In the genomic region with DNA sequence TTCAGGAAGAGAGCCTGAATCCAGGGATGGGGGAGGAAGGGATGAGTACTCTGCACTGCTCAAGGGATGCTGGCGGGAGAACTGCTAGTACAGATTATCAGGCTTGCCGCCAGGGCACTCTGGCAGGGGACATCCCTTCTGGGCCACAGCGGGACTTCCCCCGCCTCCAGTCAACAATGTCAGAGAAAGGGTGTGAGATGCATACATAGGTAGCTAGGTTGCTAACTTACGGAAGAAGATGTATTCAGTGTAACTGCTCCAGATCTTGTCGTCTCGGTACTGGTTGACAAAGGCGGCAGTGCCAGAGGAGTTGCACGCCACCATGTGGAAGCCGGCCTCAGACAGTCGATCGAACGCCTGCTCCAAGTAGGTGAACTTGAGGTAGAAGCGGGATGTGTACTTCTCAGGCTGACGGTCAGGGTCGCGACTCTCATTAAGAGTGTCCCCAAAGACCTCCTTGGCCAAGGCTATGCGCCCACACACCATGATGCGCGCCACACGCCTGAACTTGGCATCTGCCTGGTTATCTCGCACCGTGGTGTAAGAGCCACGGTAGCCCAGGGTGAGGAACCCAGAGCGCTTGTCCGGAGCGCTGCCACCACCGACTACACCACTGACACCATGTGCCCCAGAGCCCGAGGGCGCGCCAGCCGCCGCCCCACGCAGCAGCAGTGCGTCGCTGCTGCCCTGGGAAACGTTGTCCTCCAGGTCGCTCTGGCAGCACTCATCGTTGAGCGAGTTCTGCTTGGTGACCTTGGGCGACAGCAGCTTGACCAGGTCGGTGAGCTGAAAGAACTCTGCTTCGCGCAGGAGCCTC, we compare ENCODE assay signal across 8 mouse cellular contexts. TPM values are rescaled to one million over a fixed set of nuclear protein-coding genes. Genes with fewer than 3 reads are reported as not detected.
DNase-seq lines count a peak whose midpoint lies in the region; ATAC-seq and TF ChIP-seq lines count a peak whose summit lies in the region.

No protein-coding gene starts in this region.

- no peak for TF ChIP-seq POLR2A in kidney, adult 2 months (IDR thresholded peaks at IDR 0.05; ENCODE audit: low read depth, low read length)

- no peaks in the 10 kb centered on the region for H3K9me3 ChIP-seq in midbrain, embryonic 15.5 days

- H3K4me2 ChIP-seq in midbrain, embryonic 15.5 days = peak overlapping the region; percentile 90

- ATAC-seq in midbrain, embryonic 15.5 days (replicated peaks) = peak; percentile 76
- ATAC-seq in erythroblast, adult 5-6 weeks (replicated peaks; ENCODE audit: low FRiP score, poor library complexity, severe bottlenecking) = no peak

- no peaks in the 10 kb centered on the region for H3K36me3 ChIP-seq in kidney, adult 2 months (ENCODE audit: control insufficient read depth, insufficient read depth, low read length)
- H3K36me3 ChIP-seq in midbrain, embryonic 15.5 days (replicated peaks) = no peaks in the 10 kb centered on the region

- WGBS in kidney, adult 2 months = 1% methylated on average over 44 of the region's 44 CpGs
- under 1% methylated on average over 44 of the region's 44 CpGs for WGBS in midbrain, embryonic 15.5 days

- DNase-seq in adrenal gland, adult (ENCODE audit: inconsistent age in 2 of 2, low spot score in 1 of 2) = peak; percentile 40 to 84
- no peak for DNase-seq in adrenal gland, postnatal 4 days (ENCODE audit: low spot score in 2 of 2)
- peak; percentile 70 for DNase-seq in embryo, embryonic 10 days (ENCODE audit: low spot score)
- peak; percentile 9 for DNase-seq in heart, adult 8-10 months (ENCODE audit: low spot score)
- peak; percentile 5 for DNase-seq in kidney, adult 2 months
- peak; percentile 72 for DNase-seq in left cerebral cortex, postnatal 4 days

- peak overlapping the region; percentile 39 for H3K4me3 ChIP-seq in kidney, adult 2 months (ENCODE audit: insufficient read depth, low read depth, low read length)
- H3K4me3 ChIP-seq in midbrain, embryonic 15.5 days = peak overlapping the region; percentile 70

- intact Hi-C loops in left cerebral cortex, postnatal 4 days (cut with DNase I) = loop anchor here (2.0 to 10.0 kb wide), 4 partner anchors 180 to 1216 kb away; no protein-coding TSS in a partner anchor

- H3K27me3 ChIP-seq in kidney, adult 2 months (replicated peaks; ENCODE audit: control insufficient read depth, insufficient read depth, low read length) = no peaks in the 10 kb centered on the region; the same call in 1 of the 2 replicates
- H3K27me3 ChIP-seq in midbrain, embryonic 15.5 days (replicated peaks) = no peaks in the 10 kb centered on the region

- H3K9ac ChIP-seq in midbrain, embryonic 15.5 days = peak overlapping the region; percentile 61

- H3K4me1 ChIP-seq in kidney, adult 2 months (ENCODE audit: control insufficient read depth, insufficient read depth, low read length) = no peaks in the 10 kb centered on the region
- peaks cover 16% of the 10 kb centered on the region; the same call in 1 of the 2 replicates for H3K4me1 ChIP-seq in midbrain, embryonic 15.5 days

- no peak overlapping the region for H3K27ac ChIP-seq in kidney, adult 2 months (ENCODE audit: insufficient read depth, low read depth, low read length)
- peak overlapping the region; percentile 67 for H3K27ac ChIP-seq in midbrain, embryonic 15.5 days

- no peak for TF ChIP-seq CTCF in kidney, adult 2 months (conservative IDR thresholded peaks at IDR 0.05; ENCODE audit: insufficient read depth, insufficient read length, low read depth, low read length)

RNA-seq across cellular contexts. Expression of a gene that starts 1.2 kb away (rescaled TPM):
- under 1 TPM; 0.54 to 0.67 TPM for total RNA-seq in adrenal gland, postnatal 4 days (2021)
- total RNA-seq in heart, adult 8-10 months (2022) = 1 to 10 TPM in 2 of 4 experiments, under 1 TPM in 2; 0.92 to 1.1 (median 0.98) TPM
- polyA plus RNA-seq in kidney, adult 2 months (2012; rRNA removed) = 0.28 and 0.38 TPM in 2 replicates
- 1 to 10 TPM; 8.4 TPM for total RNA-seq in left cerebral cortex, postnatal 4 days (2021)
- polyA plus RNA-seq in midbrain, embryonic 15.5 days (2015; fragmentation: Nextera tagmentation; extraction: Ambion mirVana) = 19.3 and 19.6 TPM in 2 replicates
- not detected in 2 replicates for total RNA-seq in erythroblast, adult 5-6 weeks (2015; ENCODE audit: low replicate concordance)
- total RNA-seq in erythroblast, adult 5-6 weeks (2017; ENCODE audit: low replicate concordance) = not detected in 2 replicates

Comparison
In these comparisons a context has a peak if more than half of its experiments do, and no peak if none do; other contexts are left out.
1. DNase-seq: peak in adrenal gland, adult (2 of 2), embryo, embryonic 10 days (single experiment), heart, adult 8-10 months (single experiment), kidney, adult 2 months (single experiment) and left cerebral cortex, postnatal 4 days (single experiment); none in adrenal gland, postnatal 4 days (0 of 2).
2. RNA of a gene that starts 1.2 kb away (total RNA-seq): 8.4 TPM in left cerebral cortex, postnatal 4 days; 0.92 to 1.1 TPM in heart, adult 8-10 months, 0.54 to 0.67 TPM in adrenal gland, postnatal 4 days and not detected in erythroblast, adult 5-6 weeks; every median in the first group is over 4 times any median in the second.